Mouse (Mus musculus) myocyte (in vitro differentiated cells): ENCODE data around the gene Nhlh2. TPM values are rescaled to one million over a fixed set of nuclear protein-coding genes. Genes with fewer than 3 reads are reported as not detected.

ENCODE experiments used
- H3K27me3 ChIP-seq: one replicate; pipeline ENCODE4 v1.6.1; 2011; ENCODE audit not compliant: control insufficient read depth, insufficient read depth, insufficient read length
- H3K36me3 ChIP-seq: one replicate; pipeline ENCODE4 v1.6.1; 2011; ENCODE audit not compliant: control insufficient read depth, insufficient read depth
- H3K4me2 ChIP-seq: one replicate; pipeline ENCODE4 v1.6.1; 2011; ENCODE audit warnings: low read depth, control low read depth
- H3K4me3 ChIP-seq: one replicate; pipeline ENCODE4 v1.5.1; 2011; ENCODE audit warnings: mild to moderate bottlenecking, control low read depth, moderate library complexity
- H3K79me2 ChIP-seq: one replicate; pipeline ENCODE4 v1.6.1; 2011; ENCODE audit not compliant: control insufficient read depth, insufficient read depth
- H3ac ChIP-seq: one replicate; pipeline ENCODE4 v1.6.1; 2011; ENCODE audit not compliant: control insufficient read depth, insufficient read length
- CEBPB ChIP-seq: IDR thresholded peaks from 2 replicates; pipeline ENCODE4 v1.6.1; 2011; ENCODE audit warnings: mild to moderate bottlenecking, moderate library complexity; ENCODE audit not compliant: poor library complexity, insufficient read depth, severe bottlenecking
- E2F4 ChIP-seq: IDR thresholded peaks from one replicate; pipeline ENCODE4 v1.6.1; 2011; ENCODE audit warnings: mild to moderate bottlenecking, control low read depth, moderate library complexity; ENCODE audit not compliant: insufficient read depth
- MAX ChIP-seq: IDR thresholded peaks from one replicate; pipeline ENCODE4 v1.6.1; 2011; ENCODE audit warnings: low read depth, mild to moderate bottlenecking, control low read depth
- MYOD1 ChIP-seq, 3 experiments: IDR thresholded peaks; one replicate each; pipeline ENCODE4 v1.6.1; 2011; ENCODE audit warnings: control low read depth in 2 of 3, low read depth in 2 of 3, mild to moderate bottlenecking in 2 of 3, moderate library complexity in 1 of 3; ENCODE audit not compliant: insufficient read length in 2 of 3, control insufficient read depth in 1 of 3
- MYOG ChIP-seq, 3 experiments: IDR thresholded peaks; one replicate each; pipeline ENCODE4 v1.6.1; 2011; ENCODE audit warnings: control low read depth in 2 of 3, low read depth in 2 of 3, mild to moderate bottlenecking in 2 of 3; ENCODE audit not compliant: insufficient read length in 2 of 3, control insufficient read depth in 1 of 3, insufficient read depth in 1 of 3
- POLR2A ChIP-seq: IDR thresholded peaks from one replicate; pipeline ENCODE4 v1.6.1; 2011; ENCODE audit warnings: low read depth, mild to moderate bottlenecking, control low read depth, moderate library complexity; ENCODE audit not compliant: insufficient read length
- POLR2AphosphoS2 ChIP-seq: IDR thresholded peaks from one replicate; pipeline ENCODE4 v1.6.1; 2011; ENCODE audit warnings: low read depth, control low read depth; ENCODE audit not compliant: insufficient read length
- REST ChIP-seq: IDR thresholded peaks from one replicate; pipeline ENCODE4 v1.6.1; 2011; ENCODE audit warnings: mild to moderate bottlenecking, control low read depth, moderate library complexity; ENCODE audit not compliant: insufficient read depth, insufficient read length
- SRF ChIP-seq: IDR thresholded peaks from one replicate; pipeline ENCODE4 v1.6.1; 2011; ENCODE audit warnings: low read depth; ENCODE audit not compliant: control insufficient read depth, insufficient read length
- TCF12 ChIP-seq: IDR thresholded peaks from one replicate; pipeline ENCODE4 v1.6.1; 2011; ENCODE audit warnings: mild to moderate bottlenecking, control low read depth; ENCODE audit not compliant: poor library complexity, insufficient read depth, severe bottlenecking
- TCF3 ChIP-seq: IDR thresholded peaks from one replicate; pipeline ENCODE4 v1.6.1; 2011; ENCODE audit warnings: low read depth, control low read depth; ENCODE audit not compliant: insufficient read length
- USF1 ChIP-seq: IDR thresholded peaks from one replicate; pipeline ENCODE4 v1.6.1; 2011; ENCODE audit warnings: low read depth, mild to moderate bottlenecking, control low read depth, moderate library complexity
- polyA plus RNA-seq: library from polyadenylated mRNA; unstranded; fragments of >200 nt; fragmentation: generic; extraction: Trizol; gene quantifications from one replicate; pipeline ENCODE4 v1.2.1, GENCODE M21; 2012; ENCODE audit warnings: missing spikeins

Nhlh2 gene
- polyA plus RNA-seq, 1 experiment: 0.05 TPM

GRCm38 (mm10) chr3:101990995-101991516, 18.8 kb upstream of the Nhlh2 start:
- Histone ChIP-seq H3ac (no peak overlapping the region), H3K79me2 (no peaks in the 10 kb centered on the region), H3K27me3 (no peaks in the 10 kb centered on the region), H3K36me3 (no peaks in the 10 kb centered on the region), H3K4me2 (no peak overlapping the region), H3K4me3 (no peak overlapping the region)
- TF ChIP-seq MYOG (IDR thresholded peaks at IDR 0.05; ENCODE audit: control insufficient read depth in 1 of 3, insufficient read depth in 1 of 3, insufficient read length in 2 of 3, low read depth in 2 of 3): no peak

GRCm38 (mm10) chr3:101997851-101998250, 12.0 kb upstream of the Nhlh2 start:
- no peak for TF ChIP-seq REST
- TF ChIP-seq USF1: no peak
- TF ChIP-seq TCF12: no peak
- TF ChIP-seq CEBPB: no peak
- no peak for TF ChIP-seq POLR2AphosphoS2
- TF ChIP-seq E2F4: no peak
- no peak for TF ChIP-seq POLR2A
- no peak for TF ChIP-seq SRF
- no peak for TF ChIP-seq MAX
- no peak for TF ChIP-seq TCF3
- no peak for TF ChIP-seq MYOG (IDR thresholded peaks at IDR 0.05; ENCODE audit: control insufficient read depth in 1 of 3, insufficient read depth in 1 of 3, insufficient read length in 2 of 3, low read depth in 2 of 3)
- TF ChIP-seq MYOD1 (IDR thresholded peaks at IDR 0.05; ENCODE audit: control insufficient read depth in 1 of 3, insufficient read length in 2 of 3, low read depth in 2 of 3): no peak
- H3K27me3 ChIP-seq: no peaks in the 10 kb centered on the region
- no peak overlapping the region for H3ac ChIP-seq
- no peak overlapping the region for H3K4me3 ChIP-seq
- no peak overlapping the region for H3K4me2 ChIP-seq
- H3K79me2 ChIP-seq: no peaks in the 10 kb centered on the region
- no peaks in the 10 kb centered on the region for H3K36me3 ChIP-seq

- H3K4me2 ChIP-seq: no peak overlapping the region
- H3K4me3 ChIP-seq: no peak overlapping the region
- no peaks in the 10 kb centered on the region for H3K27me3 ChIP-seq
- H3K79me2 ChIP-seq: no peaks in the 10 kb centered on the region
- TF ChIP-seq MAX (no peak), CEBPB (no peak), REST (no peak), POLR2A (no peak), SRF (no peak), TCF12 (no peak), E2F4 (no peak)
- H3ac ChIP-seq: no peak overlapping the region
- H3K36me3 ChIP-seq: no peaks in the 10 kb centered on the region
These were observed 923 bp downstream of the Nhlh2 start for GRCm38 (mm10) chr3:102010681-102011317.

- H3K27me3 ChIP-seq: no peaks in the 10 kb centered on the region
- H3K4me3 ChIP-seq: no peak overlapping the region
- H3K36me3 ChIP-seq: no peaks in the 10 kb centered on the region
- H3ac ChIP-seq: no peak overlapping the region
- H3K79me2 ChIP-seq: no peaks in the 10 kb centered on the region
- TF ChIP-seq MYOG (IDR thresholded peaks at IDR 0.05; ENCODE audit: control insufficient read depth in 1 of 3, insufficient read depth in 1 of 3, insufficient read length in 2 of 3, low read depth in 2 of 3): no peak
- TF ChIP-seq E2F4: no peak
- no peak overlapping the region for H3K4me2 ChIP-seq
These were observed 1.6 kb downstream of the Nhlh2 start for GRCm38 (mm10) chr3:102011318-102012075.

GRCm38 (mm10) chr3:102012076-102012610, 2.3 kb downstream of the Nhlh2 start:
- no peaks in the 10 kb centered on the region for H3K36me3 ChIP-seq
- no peaks in the 10 kb centered on the region for H3K79me2 ChIP-seq
- H3ac ChIP-seq: no peak overlapping the region
- no peak overlapping the region for H3K4me2 ChIP-seq
- no peak for TF ChIP-seq REST
- TF ChIP-seq CEBPB: no peak
- no peak for TF ChIP-seq USF1
- TF ChIP-seq TCF12: no peak
- TF ChIP-seq MYOD1 (IDR thresholded peaks at IDR 0.05; ENCODE audit: control insufficient read depth in 1 of 3, insufficient read length in 2 of 3, low read depth in 2 of 3): no peak
- TF ChIP-seq POLR2A: no peak
- TF ChIP-seq TCF3: no peak
- TF ChIP-seq SRF: no peak
- TF ChIP-seq E2F4: no peak
- no peak for TF ChIP-seq MYOG (IDR thresholded peaks at IDR 0.05; ENCODE audit: control insufficient read depth in 1 of 3, insufficient read depth in 1 of 3, insufficient read length in 2 of 3, low read depth in 2 of 3)
- TF ChIP-seq POLR2AphosphoS2: no peak
- no peak for TF ChIP-seq MAX
- no peaks in the 10 kb centered on the region for H3K27me3 ChIP-seq
- H3K4me3 ChIP-seq: no peak overlapping the region
